Mouse (Mus musculus) brain, embryonic 14.5 days (tissue): ENCODE data around the gene Cd300e.

Source experiments
- CTCF ChIP-seq: fragments of 200-500 bp; IDR thresholded peaks from 2 replicates; pipeline ENCODE4 v1.5.1; 2012; ENCODE audit warnings: inconsistent platforms, mild to moderate bottlenecking, moderate library complexity, borderline replicate concordance; ENCODE audit not compliant: insufficient read depth, insufficient read length; ENCODE audit errors: extremely low read depth
- POLR2A ChIP-seq: fragments of 200-500 bp; IDR thresholded peaks from 2 replicates; pipeline ENCODE4 v1.6.1; 2012; ENCODE audit warnings: mild to moderate bottlenecking, inconsistent platforms, borderline replicate concordance; ENCODE audit not compliant: poor library complexity, insufficient read depth, insufficient read length, severe bottlenecking; ENCODE audit errors: extremely low read depth

DNA sequence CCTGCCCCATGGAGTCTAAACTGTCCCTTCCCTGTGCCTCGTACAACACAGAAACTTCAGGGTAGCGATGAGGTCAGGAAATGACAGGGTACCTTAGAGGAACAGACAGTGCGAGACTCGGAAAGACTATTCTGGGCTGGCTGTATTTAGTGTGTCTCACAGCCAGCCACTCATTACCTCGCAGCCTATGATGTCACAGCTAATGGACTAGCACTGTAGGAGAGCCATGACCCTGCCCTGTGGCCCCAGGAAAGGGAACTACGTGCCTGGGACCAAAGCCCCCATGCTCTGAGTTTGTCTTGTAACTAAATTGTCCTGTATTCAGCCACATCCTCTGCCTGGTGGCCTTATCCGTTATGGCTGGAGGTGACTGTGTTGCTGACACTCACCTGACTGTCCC is 13.4 kb upstream of the Cd300e start:
- TF ChIP-seq CTCF (no peak), POLR2A (no peak)
